Mouse (Mus musculus) liver, embryonic 14.5 days (tissue): ENCODE results near the gene Cpt1a.

Experiments
- CTCF ChIP-seq: IDR thresholded peaks from 2 replicates; pipeline ENCODE4 v1.5.1; 2016; ENCODE audit warnings: antibody characterized with exemption, low read depth, control low read depth
- EP300 ChIP-seq: IDR thresholded peaks from 2 replicates; pipeline ENCODE4 v1.6.1; 2016; ENCODE audit warnings: antibody characterized with exemption, low read depth

DNA sequence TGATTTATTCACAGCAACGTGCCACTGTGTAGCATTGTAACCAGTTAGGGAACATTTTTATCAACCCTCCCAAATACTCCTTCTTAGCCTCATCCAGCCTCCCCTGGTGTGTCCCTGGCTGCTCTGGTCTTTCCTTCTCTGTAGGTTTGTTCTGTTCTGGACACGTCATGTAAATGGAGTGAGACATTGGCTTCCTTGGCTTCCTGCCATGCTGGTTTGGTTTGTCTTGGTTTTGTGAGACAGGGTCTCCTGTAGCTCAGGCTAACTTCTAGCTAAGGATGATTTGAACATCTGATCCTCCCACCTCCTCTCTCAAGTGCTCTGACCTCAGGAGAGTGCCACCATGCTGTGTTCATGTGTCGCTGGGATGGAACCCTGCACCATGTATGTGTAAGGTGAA is 21.8 kb downstream of the Cpt1a start:
- TF ChIP-seq CTCF = no peak
- no peak for TF ChIP-seq EP300
